Mouse (Mus musculus): Measurements from ENCODE around the gene Art4. TPM values are rescaled to one million over a fixed set of nuclear protein-coding genes. Genes with fewer than 3 reads are reported as not detected.

Gene Art4
- polyA plus RNA-seq, 1 experiment: 0.96 TPM

DNA sequence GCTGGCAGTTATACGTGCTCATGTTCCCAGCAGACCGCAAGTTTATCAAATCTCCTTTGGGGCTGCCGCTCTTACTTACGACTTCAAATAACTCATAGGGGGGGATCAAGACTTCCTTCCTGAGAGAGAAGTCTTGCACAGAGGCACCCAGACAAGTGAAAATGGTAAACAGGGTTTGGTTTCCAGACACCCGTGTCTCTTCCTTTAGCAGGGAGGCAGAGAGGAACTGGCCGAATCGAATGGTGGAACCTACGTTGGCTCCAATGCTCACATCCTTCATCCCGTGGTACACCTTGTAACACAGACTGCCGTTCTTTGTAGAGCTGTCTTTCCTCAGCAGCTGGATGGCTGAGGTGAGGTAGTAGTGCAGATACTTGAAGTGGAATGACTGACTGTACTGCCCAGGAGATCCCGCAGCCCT, 3.2 kb downstream of the Art4 start:
- TF ChIP-seq CTCF (IDR thresholded peaks at IDR 0.05; ENCODE audit: control insufficient read depth, insufficient read depth, insufficient replicate concordance, low read depth, low read length): no peak
- no peak for TF ChIP-seq POLR2A (IDR thresholded peaks at IDR 0.05; ENCODE audit: control insufficient read depth, low read depth, low read length)
- Histone ChIP-seq H3K27ac (ENCODE audit: control insufficient read depth, insufficient read depth, low read depth, low read length) (no peak overlapping the region), H3K4me3 (ENCODE audit: control insufficient read depth, low read depth, low read length) (no peak overlapping the region), H3K27me3 (ENCODE audit: control insufficient read depth, insufficient read depth, low read length) (no peaks in the 10 kb centered on the region), H3K36me3 (ENCODE audit: control insufficient read depth, insufficient read depth, low read length) (no peaks in the 10 kb centered on the region), H3K4me1 (ENCODE audit: control insufficient read depth, insufficient read depth, low read length) (no peaks in the 10 kb centered on the region; the same call in 1 of the 2 replicates)

- H3K4me1 ChIP-seq (ENCODE audit: control insufficient read depth, insufficient read depth, low read length): no peaks in the 10 kb centered on the region; the same call in 1 of the 2 replicates
- TF ChIP-seq POLR2A (IDR thresholded peaks at IDR 0.05; ENCODE audit: control insufficient read depth, low read depth, low read length) (no peak), CTCF (IDR thresholded peaks at IDR 0.05; ENCODE audit: control insufficient read depth, insufficient read depth, insufficient replicate concordance, low read depth, low read length) (no peak)
- no peaks in the 10 kb centered on the region for H3K27me3 ChIP-seq (ENCODE audit: control insufficient read depth, insufficient read depth, low read length)
- H3K36me3 ChIP-seq (ENCODE audit: control insufficient read depth, insufficient read depth, low read length): no peaks in the 10 kb centered on the region
- H3K4me3 ChIP-seq (ENCODE audit: control insufficient read depth, low read depth, low read length): no peak overlapping the region
- no peak overlapping the region for H3K27ac ChIP-seq (ENCODE audit: control insufficient read depth, insufficient read depth, low read depth, low read length)
These were observed 4.8 kb downstream of the Art4 start for GRCm38 (mm10) chr6:136852762-136853161.

DNA sequence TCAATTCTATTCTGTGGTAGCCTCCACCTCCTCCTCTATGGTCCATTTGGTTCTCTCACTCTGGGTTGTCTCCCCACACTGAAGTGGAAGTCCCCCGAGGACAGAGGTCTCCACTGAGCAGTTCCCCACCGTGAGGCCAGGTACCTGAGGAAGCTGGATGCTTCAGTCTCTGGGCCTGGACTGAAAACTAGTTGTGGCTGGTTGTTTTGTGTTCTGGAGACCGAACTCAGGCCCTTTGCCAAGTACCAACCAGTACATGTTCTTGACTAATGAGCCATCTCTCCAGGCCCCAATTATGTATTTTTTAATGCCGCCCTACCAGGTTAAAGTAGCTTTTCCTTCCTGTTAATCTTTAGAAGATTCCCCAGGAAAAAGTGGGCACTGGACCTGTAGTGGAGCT, 5.2 kb downstream of the Art4 start:
- Histone ChIP-seq H3K4me1 (ENCODE audit: control insufficient read depth, insufficient read depth, low read length) (no peaks in the 10 kb centered on the region; the same call in 1 of the 2 replicates), H3K27ac (ENCODE audit: control insufficient read depth, insufficient read depth, low read depth, low read length) (no peak overlapping the region), H3K36me3 (ENCODE audit: control insufficient read depth, insufficient read depth, low read length) (no peaks in the 10 kb centered on the region), H3K27me3 (ENCODE audit: control insufficient read depth, insufficient read depth, low read length) (no peaks in the 10 kb centered on the region), H3K4me3 (ENCODE audit: control insufficient read depth, low read depth, low read length) (no peak overlapping the region)
- no peak for TF ChIP-seq POLR2A (IDR thresholded peaks at IDR 0.05; ENCODE audit: control insufficient read depth, low read depth, low read length)

GRCm38 (mm10) chr6:136850267-136850666, 7.3 kb downstream of the Art4 start:
- no peak overlapping the region for H3K27ac ChIP-seq (ENCODE audit: control insufficient read depth, insufficient read depth, low read depth, low read length)
- H3K4me1 ChIP-seq (ENCODE audit: control insufficient read depth, insufficient read depth, low read length): no peaks in the 10 kb centered on the region
- H3K36me3 ChIP-seq (ENCODE audit: control insufficient read depth, insufficient read depth, low read length): no peaks in the 10 kb centered on the region
- no peak overlapping the region for H3K4me3 ChIP-seq (ENCODE audit: control insufficient read depth, low read depth, low read length)
- TF ChIP-seq POLR2A (IDR thresholded peaks at IDR 0.05; ENCODE audit: control insufficient read depth, low read depth, low read length) (no peak), CTCF (IDR thresholded peaks at IDR 0.05; ENCODE audit: control insufficient read depth, insufficient read depth, insufficient replicate concordance, low read depth, low read length) (no peak)
- H3K27me3 ChIP-seq (ENCODE audit: control insufficient read depth, insufficient read depth, low read length): no peaks in the 10 kb centered on the region

DNA sequence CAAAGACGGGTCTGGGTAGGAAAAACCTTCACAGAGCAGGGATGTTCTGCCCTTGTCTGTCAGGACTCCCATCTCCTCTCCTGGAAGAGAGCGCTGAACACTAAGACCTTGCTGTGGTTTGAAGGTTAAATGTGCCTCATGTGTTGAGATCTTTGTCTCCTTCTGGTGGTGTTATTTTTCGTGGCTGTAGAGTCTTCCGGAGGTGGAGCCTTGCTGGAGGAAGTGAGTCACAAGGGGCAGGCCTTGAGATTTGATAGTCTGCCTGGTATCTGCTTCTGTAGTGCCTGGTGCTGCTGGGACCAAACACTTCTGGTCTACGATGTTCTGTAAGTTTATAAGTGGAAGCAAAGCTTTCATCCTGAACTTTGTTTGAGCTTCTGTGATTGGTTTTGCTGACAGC, 8.6 kb downstream of the Art4 start:
- no peaks in the 10 kb centered on the region for H3K36me3 ChIP-seq (ENCODE audit: control insufficient read depth, insufficient read depth, low read length)
- TF ChIP-seq CTCF (IDR thresholded peaks at IDR 0.05; ENCODE audit: control insufficient read depth, insufficient read depth, insufficient replicate concordance, low read depth, low read length) (no peak), POLR2A (IDR thresholded peaks at IDR 0.05; ENCODE audit: control insufficient read depth, low read depth, low read length) (no peak)
- no peak overlapping the region for H3K4me3 ChIP-seq (ENCODE audit: control insufficient read depth, low read depth, low read length)
- H3K27ac ChIP-seq (ENCODE audit: control insufficient read depth, insufficient read depth, low read depth, low read length): no peak overlapping the region; the same call in 1 of the 2 replicates
- H3K27me3 ChIP-seq (ENCODE audit: control insufficient read depth, insufficient read depth, low read length): no peaks in the 10 kb centered on the region
- no peaks in the 10 kb centered on the region for H3K4me1 ChIP-seq (ENCODE audit: control insufficient read depth, insufficient read depth, low read length)

- TF ChIP-seq POLR2A (IDR thresholded peaks at IDR 0.05; ENCODE audit: control insufficient read depth, low read depth, low read length) (no peak), CTCF (IDR thresholded peaks at IDR 0.05; ENCODE audit: control insufficient read depth, insufficient read depth, insufficient replicate concordance, low read depth, low read length) (no peak)
- no peak overlapping the region for H3K4me3 ChIP-seq (ENCODE audit: control insufficient read depth, low read depth, low read length)
- no peaks in the 10 kb centered on the region for H3K27me3 ChIP-seq (ENCODE audit: control insufficient read depth, insufficient read depth, low read length)
- H3K27ac ChIP-seq (ENCODE audit: control insufficient read depth, insufficient read depth, low read depth, low read length): no peak overlapping the region; the same call in 1 of the 2 replicates
- H3K36me3 ChIP-seq (ENCODE audit: control insufficient read depth, insufficient read depth, low read length): no peaks in the 10 kb centered on the region
- H3K4me1 ChIP-seq (ENCODE audit: control insufficient read depth, insufficient read depth, low read length): no peaks in the 10 kb centered on the region
These were observed 9.1 kb downstream of the Art4 start for GRCm38 (mm10) chr6:136848399-136848798.

- Histone ChIP-seq H3K4me1 (ENCODE audit: control insufficient read depth, insufficient read depth, low read length) (no peaks in the 10 kb centered on the region), H3K36me3 (ENCODE audit: control insufficient read depth, insufficient read depth, low read length) (no peaks in the 10 kb centered on the region), H3K27me3 (ENCODE audit: control insufficient read depth, insufficient read depth, low read length) (no peaks in the 10 kb centered on the region), H3K27ac (ENCODE audit: control insufficient read depth, insufficient read depth, low read depth, low read length) (no peak overlapping the region), H3K4me3 (ENCODE audit: control insufficient read depth, low read depth, low read length) (no peak overlapping the region)
- no peak for TF ChIP-seq POLR2A (IDR thresholded peaks at IDR 0.05; ENCODE audit: control insufficient read depth, low read depth, low read length)
- TF ChIP-seq CTCF (IDR thresholded peaks at IDR 0.05; ENCODE audit: control insufficient read depth, insufficient read depth, insufficient replicate concordance, low read depth, low read length): peak; percentile 40; the same call in 1 of the 2 replicates
These were observed 9.7 kb downstream of the Art4 start for GRCm38 (mm10) chr6:136847790-136848189.

GRCm38 (mm10) chr6:136847267-136847666, 10.3 kb downstream of the Art4 start:
- Histone ChIP-seq H3K4me1 (ENCODE audit: control insufficient read depth, insufficient read depth, low read length) (no peaks in the 10 kb centered on the region), H3K27ac (ENCODE audit: control insufficient read depth, insufficient read depth, low read depth, low read length) (no peak overlapping the region), H3K4me3 (ENCODE audit: control insufficient read depth, low read depth, low read length) (no peak overlapping the region), H3K27me3 (ENCODE audit: control insufficient read depth, insufficient read depth, low read length) (no peaks in the 10 kb centered on the region), H3K36me3 (ENCODE audit: control insufficient read depth, insufficient read depth, low read length) (no peaks in the 10 kb centered on the region)
- TF ChIP-seq POLR2A (IDR thresholded peaks at IDR 0.05; ENCODE audit: control insufficient read depth, low read depth, low read length): no peak
- TF ChIP-seq CTCF (IDR thresholded peaks at IDR 0.05; ENCODE audit: control insufficient read depth, insufficient read depth, insufficient replicate concordance, low read depth, low read length): no peak

Measured in testis, adult 2 months (tissue).